Mouse (Mus musculus) inflammation-experienced regulatory T-cells, adult 16 weeks (primary cell): ENCODE results near the gene Rapgef3. TPM values are rescaled to one million over a fixed set of nuclear protein-coding genes. Genes with fewer than 3 reads are reported as not detected.

Experiments
- polyA plus RNA-seq: library from polyadenylated mRNA; unstranded; fragments of 100-300 nt; shearing (Covaris generic); gene quantifications from one replicate; pipeline ENCODE4 v1.2.1, GENCODE M21; 2017

Rapgef3 gene
- 1.9 TPM for polyA plus RNA-seq

GRCm38 (mm10) chr15:97767280-97768186, at the start of gene Rapgef3:
Rapgef3 (minus strand) TSS chr15:97767972.

GRCm38 (mm10) chr15:97778311-97779098, 10.7 kb upstream of the Rapgef3 start, which contains the start of gene Slc48a1:
Slc48a1 (plus strand) TSS chr15:97778520.

GRCm38 (mm10) chr15:97731111-97731510, 36.7 kb downstream of the Rapgef3 start, which contains the start of gene Endou:
Endou (minus strand) TSS chr15:97731339.

GRCm38 (mm10) chr15:97705211-97706050, 62.3 kb downstream of the Rapgef3 start, which contains the start of gene Rpap3:
Rpap3 (minus strand) TSS chr15:97705825.

Other genes with a start within 250 kb of the Rapgef3 start
- gene Rpap3, start 62.1 kb downstream of the Rapgef3 start, polyA plus RNA-seq = 31.1 TPM
- gene Endou, start 36.6 kb downstream of the Rapgef3 start, polyA plus RNA-seq = 0.39 TPM
- gene Slc48a1, start 10.5 kb upstream of the Rapgef3 start, polyA plus RNA-seq = 50.8 TPM
- gene Hdac7, start 76.5 kb upstream of the Rapgef3 start, polyA plus RNA-seq = 71.7 TPM
- 1.5 TPM for gene Vdr, start 142.7 kb upstream of the Rapgef3 start, polyA plus RNA-seq
- 26.6 TPM for gene Tmem106c, start 196.2 kb upstream of the Rapgef3 start, polyA plus RNA-seq
- gene Col2a1, start 236.7 kb upstream of the Rapgef3 start, polyA plus RNA-seq = not detected